Mouse (Mus musculus) embryo, embryonic 9.5 days (tissue): ENCODE measurements around the gene Gpat3.

ENCODE experiments used
- DNase-seq: peaks from one replicate; pipeline ENCODE4 v3.0.0-alpha.2; 2017; ENCODE audit errors: extremely low spot score

The Gpat3 gene

GRCm38 (mm10) chr5:100845485-100845847, at the start of gene Gpat3:
Gene Gpat3 (plus strand): TSS chr5:100845713.
- peak; percentile 58 for DNase-seq

GRCm38 (mm10) chr5:100798165-100798860, 47.2 kb upstream of the Gpat3 start, which contains the start of the genes Helq and Mrps18c:
Gene Helq (minus strand): TSS chr5:100798598.
Gene Mrps18c (plus strand): TSS chr5:100798627.
- DNase-seq = peak; percentile 96

GRCm38 (mm10) chr5:100818341-100818740, 27.2 kb upstream of the Gpat3 start:
- no peak for DNase-seq

- DNase-seq = peak; percentile 24
Measured at GRCm38 (mm10) chr5:100819568-100820480, 25.7 kb upstream of the Gpat3 start.

- peak; percentile 89 for DNase-seq
Measured at GRCm38 (mm10) chr5:100820483-100821184, 24.9 kb upstream of the Gpat3 start, which contains the start of gene Abraxas1. Gene Abraxas1 (minus strand): TSS chr5:100820965.

- DNase-seq = no peak
Measured at GRCm38 (mm10) chr5:100821375-100821774, 24.1 kb upstream of the Gpat3 start.

GRCm38 (mm10) chr5:100822826-100823225, 22.7 kb upstream of the Gpat3 start:
- no peak for DNase-seq

- no peak for DNase-seq
Measured at GRCm38 (mm10) chr5:100825975-100826374, 19.5 kb upstream of the Gpat3 start.

- no peak for DNase-seq
Measured at GRCm38 (mm10) chr5:100826531-100826930, 19.0 kb upstream of the Gpat3 start.

- no peak for DNase-seq
Measured at GRCm38 (mm10) chr5:100828701-100829100, 16.8 kb upstream of the Gpat3 start.

- no peak for DNase-seq
Measured at GRCm38 (mm10) chr5:100832680-100833079, 12.8 kb upstream of the Gpat3 start.

- no peak for DNase-seq
Measured at GRCm38 (mm10) chr5:100833841-100834240, 11.7 kb upstream of the Gpat3 start.

- DNase-seq = no peak
Measured at GRCm38 (mm10) chr5:100835862-100836538, 9.5 kb upstream of the Gpat3 start.

GRCm38 (mm10) chr5:100837907-100838306, 7.6 kb upstream of the Gpat3 start:
- no peak for DNase-seq

- no peak for DNase-seq
Measured at GRCm38 (mm10) chr5:100844485-100844884, 1.0 kb upstream of the Gpat3 start.

GRCm38 (mm10) chr5:100845848-100846598, 510 bp downstream of the Gpat3 start:
- peak; percentile 69 for DNase-seq

- no peak for DNase-seq
Measured at GRCm38 (mm10) chr5:100846599-100846920, 1.0 kb downstream of the Gpat3 start.

- DNase-seq = no peak
Measured at GRCm38 (mm10) chr5:100847143-100847542, 1.6 kb downstream of the Gpat3 start.

GRCm38 (mm10) chr5:100853963-100854362, 8.4 kb downstream of the Gpat3 start:
- DNase-seq = no peak

- DNase-seq = no peak
Measured at GRCm38 (mm10) chr5:100856552-100856951, 11.0 kb downstream of the Gpat3 start.
